Mouse (Mus musculus) limb, embryonic 15.5 days (tissue): ENCODE results near the gene Zfp593. TPM values are rescaled to one million over a fixed set of nuclear protein-coding genes. Genes with fewer than 3 reads are reported as not detected.

Experiments
- ATAC-seq: fragments of 200-750 bp; cut with Nextera tagmentation; 2 replicates; pipeline ENCODE4 v1.8.0; 2017; ENCODE audit warnings: low read depth, moderate TSS enrichment; ENCODE audit not compliant: insufficient number of reproducible peaks, low FRiP score, low TSS enrichment
- H3K27ac ChIP-seq: fragments of 300-500 bp; sonication (generic); 2 replicates; pipeline ENCODE4 v1.5.1; 2015; ENCODE audit warnings: moderate library complexity, mild to moderate bottlenecking, inconsistent platforms
- H3K27me3 ChIP-seq: fragments of 300-500 bp; sonication (generic); 2 replicates; pipeline ENCODE4 v1.6.1; 2015; ENCODE audit warnings: inconsistent platforms
- H3K36me3 ChIP-seq: fragments of 300-500 bp; sonication (generic); 2 replicates; pipeline ENCODE4 v1.6.1; 2015; ENCODE audit warnings: inconsistent platforms
- H3K4me1 ChIP-seq: fragments of 300-500 bp; sonication (generic); 2 replicates; pipeline ENCODE4 v1.6.1; 2015; ENCODE audit warnings: inconsistent platforms
- H3K4me2 ChIP-seq: fragments of 300-500 bp; sonication (generic); 2 replicates; pipeline ENCODE4 v1.6.1; 2015; ENCODE audit warnings: mild to moderate bottlenecking, inconsistent platforms
- H3K4me3 ChIP-seq: fragments of 300-500 bp; sonication (generic); 2 replicates; pipeline ENCODE4 v1.5.1; 2015; ENCODE audit warnings: mild to moderate bottlenecking, inconsistent platforms
- H3K9ac ChIP-seq: fragments of 300-500 bp; sonication (generic); 2 replicates; pipeline ENCODE4 v1.6.1; 2015; ENCODE audit warnings: inconsistent platforms
- H3K9me3 ChIP-seq: fragments of 300-500 bp; sonication (generic); 2 replicates; pipeline ENCODE4 v1.6.1; 2016; ENCODE audit warnings: inconsistent platforms
- WGBS: fragments of 180-500 bp; shearing (Covaris S2); methylation state at CpG from one replicate; pipeline ENCODE4 v1.1.7; 2015; 5-methylcytosine and 5-hydroxymethylcytosine counted together
- polyA plus RNA-seq: library from polyadenylated mRNA; unstranded; fragments of >200 nt; fragmentation: Nextera tagmentation; extraction: Ambion mirVana; gene quantifications from 2 replicates; pipeline ENCODE4 v1.2.1, GENCODE M21; 2015

Gene Zfp593
- polyA plus RNA-seq, 1 experiment from 2014 or later: 15.8 TPM

- Histone ChIP-seq H3K4me1 (peaks cover 17% of the 10 kb centered on the region), H3K27ac (no peak overlapping the region), H3K27me3 (peaks cover 17% of the 10 kb centered on the region), H3K36me3 (no peaks in the 10 kb centered on the region), H3K4me3 (peak overlapping the region; percentile 35), H3K9ac (no peak overlapping the region), H3K9me3 (no peaks in the 10 kb centered on the region), H3K4me2 (peak overlapping the region; percentile 50)
- 13% methylated on average over 10 of the region's 10 CpGs for WGBS
- no peak for ATAC-seq
Observed at GRCm38 (mm10) chr4:134238686-134239085, 6.7 kb downstream of the Zfp593 start.

GRCm38 (mm10) chr4:134238279-134238651 lies 7.1 kb downstream of the Zfp593 start, which contains the start of gene Cnksr1:
Gene Cnksr1, minus strand, starts transcription at chr4:134238399.
- peaks cover 17% of the 10 kb centered on the region for H3K27me3 ChIP-seq
- H3K9ac ChIP-seq: 0 out of 2 replicates have a peak within 1 kb of the TSS, but pooled peaks have one; percentile 14
- peaks cover 17% of the 10 kb centered on the region for H3K4me1 ChIP-seq
- peak within 1 kb of the TSS; percentile 35 for H3K4me3 ChIP-seq
- no peak for ATAC-seq
- no peaks in the 10 kb centered on the region for H3K36me3 ChIP-seq
- peak within 1 kb of the TSS; percentile 17; the same call in 1 of the 2 replicates for H3K27ac ChIP-seq
- peak within 1 kb of the TSS; percentile 50 for H3K4me2 ChIP-seq
- no peaks in the 10 kb centered on the region for H3K9me3 ChIP-seq
- 2% methylated on average over 18 of the region's 18 CpGs for WGBS

GRCm38 (mm10) chr4:134237582-134238278 lies 7.7 kb downstream of the Zfp593 start:
- 13% methylated on average over 19 of the region's 19 CpGs for WGBS
- peak overlapping the region; percentile 35 for H3K4me3 ChIP-seq
- peak overlapping the region; percentile 50 for H3K4me2 ChIP-seq
- peak overlapping the region; percentile 17; the same call in 1 of the 2 replicates for H3K27ac ChIP-seq
- H3K9ac ChIP-seq: 0 out of 2 replicates have a peak overlapping the region, but pooled peaks have one; percentile 14
- no peaks in the 10 kb centered on the region for H3K9me3 ChIP-seq
- no peaks in the 10 kb centered on the region for H3K36me3 ChIP-seq
- H3K4me1 ChIP-seq: peaks cover 17% of the 10 kb centered on the region
- peak; percentile 53; the same call in 1 of the 2 replicates for ATAC-seq
- H3K27me3 ChIP-seq: peaks cover 17% of the 10 kb centered on the region

GRCm38 (mm10) chr4:134234876-134235275 lies 10.5 kb downstream of the Zfp593 start:
- H3K27ac ChIP-seq: no peak overlapping the region
- H3K4me2 ChIP-seq: no peak overlapping the region
- ATAC-seq: no peak
- WGBS: 77% methylated on average over 5 of the region's 5 CpGs
- no peak overlapping the region for H3K4me3 ChIP-seq
- H3K9ac ChIP-seq: no peak overlapping the region
- peaks cover 17% of the 10 kb centered on the region for H3K4me1 ChIP-seq
- no peaks in the 10 kb centered on the region for H3K9me3 ChIP-seq
- H3K27me3 ChIP-seq: peaks cover 17% of the 10 kb centered on the region
- no peaks in the 10 kb centered on the region for H3K36me3 ChIP-seq

- no peaks in the 10 kb centered on the region for H3K9me3 ChIP-seq
- ATAC-seq: no peak
- 32% methylated on average over 8 of the region's 8 CpGs for WGBS
- H3K4me2 ChIP-seq: no peak overlapping the region
- H3K9ac ChIP-seq: no peak overlapping the region
- no peak overlapping the region for H3K27ac ChIP-seq
- no peaks in the 10 kb centered on the region for H3K36me3 ChIP-seq
- H3K27me3 ChIP-seq: no peaks in the 10 kb centered on the region
- H3K4me3 ChIP-seq: no peak overlapping the region
- H3K4me1 ChIP-seq: no peaks in the 10 kb centered on the region
Observed at GRCm38 (mm10) chr4:134230431-134230830, 15.0 kb downstream of the Zfp593 start.

GRCm38 (mm10) chr4:134227194-134227593 lies 18.2 kb downstream of the Zfp593 start, which contains the start of gene Catsper4:
Gene Catsper4, minus strand, starts transcription at chr4:134227383.
- ATAC-seq: no peak
- H3K9ac ChIP-seq: no peak within 1 kb of the TSS
- no peaks in the 10 kb centered on the region for H3K4me1 ChIP-seq
- H3K4me3 ChIP-seq: no peak within 1 kb of the TSS
- H3K27ac ChIP-seq: no peak within 1 kb of the TSS
- 73% methylated on average over 8 of the region's 8 CpGs for WGBS
- H3K36me3 ChIP-seq: no peaks in the 10 kb centered on the region
- no peaks in the 10 kb centered on the region for H3K9me3 ChIP-seq
- no peak within 1 kb of the TSS for H3K4me2 ChIP-seq
- H3K27me3 ChIP-seq: no peaks in the 10 kb centered on the region

GRCm38 (mm10) chr4:134222793-134223600 lies 22.4 kb downstream of the Zfp593 start:
- no peaks in the 10 kb centered on the region for H3K27me3 ChIP-seq
- 60% methylated on average over 11 of the region's 11 CpGs for whole genome bisulfite sequencing

GRCm38 (mm10) chr4:134206488-134207053 lies 38.8 kb downstream of the Zfp593 start:
- H3K9me3 ChIP-seq: no peaks in the 10 kb centered on the region
- H3K36me3 ChIP-seq: no peaks in the 10 kb centered on the region
- no peak overlapping the region for H3K9ac ChIP-seq
- H3K27me3 ChIP-seq: no peaks in the 10 kb centered on the region
- H3K4me2 ChIP-seq: no peak overlapping the region
- ATAC-seq: no peak
- no peak overlapping the region for H3K4me3 ChIP-seq
- 56% methylated on average over 6 of the region's 6 CpGs for WGBS
- no peaks in the 10 kb centered on the region for H3K4me1 ChIP-seq
- no peak overlapping the region for H3K27ac ChIP-seq

More at GRCm38 (mm10) chr4:134222793-134223600, 22.4 kb downstream of the Zfp593 start:
- peak; percentile 61; the same call in 1 of the 2 replicates for ATAC-seq
- Histone ChIP-seq H3K36me3 (no peaks in the 10 kb centered on the region), H3K4me2 (no peak overlapping the region), H3K27ac (no peak overlapping the region), H3K4me3 (no peak overlapping the region), H3K9ac (no peak overlapping the region), H3K9me3 (no peaks in the 10 kb centered on the region), H3K4me1 (no peaks in the 10 kb centered on the region)

- H3K36me3 ChIP-seq: no peaks in the 10 kb centered on the region
- H3K27me3 ChIP-seq: no peaks in the 10 kb centered on the region
- no peaks in the 10 kb centered on the region for H3K9me3 ChIP-seq
- no peak overlapping the region for H3K27ac ChIP-seq
- no peaks in the 10 kb centered on the region for H3K4me1 ChIP-seq
- no peak overlapping the region for H3K4me3 ChIP-seq
- 82% methylated on average over 17 of the region's 17 CpGs for WGBS
- ATAC-seq: no peak
- no peak overlapping the region for H3K4me2 ChIP-seq
- H3K9ac ChIP-seq: no peak overlapping the region
Observed at GRCm38 (mm10) chr4:134203340-134203896, 42.0 kb downstream of the Zfp593 start.

GRCm38 (mm10) chr4:134202904-134203303 lies 42.5 kb downstream of the Zfp593 start, which contains the start of gene Gm7534:
Gene Gm7534, minus strand, starts transcription at chr4:134203004.
- Histone ChIP-seq H3K9me3 (no peaks in the 10 kb centered on the region), H3K9ac (no peak within 1 kb of the TSS), H3K27me3 (no peaks in the 10 kb centered on the region), H3K4me2 (no peak within 1 kb of the TSS), H3K4me3 (no peak within 1 kb of the TSS), H3K36me3 (no peaks in the 10 kb centered on the region), H3K27ac (no peak within 1 kb of the TSS), H3K4me1 (no peaks in the 10 kb centered on the region)
- no peak for ATAC-seq
- WGBS: 87% methylated on average over 4 of the region's 4 CpGs

GRCm38 (mm10) chr4:134199371-134199770 lies 46.0 kb downstream of the Zfp593 start:
- Histone ChIP-seq H3K4me1 (no peaks in the 10 kb centered on the region), H3K27me3 (no peaks in the 10 kb centered on the region), H3K9me3 (no peaks in the 10 kb centered on the region), H3K9ac (no peak overlapping the region), H3K4me3 (no peak overlapping the region), H3K4me2 (no peak overlapping the region), H3K27ac (no peak overlapping the region), H3K36me3 (no peaks in the 10 kb centered on the region)
- ATAC-seq: no peak
- WGBS: 74% methylated on average over 2 of the region's 2 CpGs
